Mouse (Mus musculus): ENCODE data around the gene Tcl1b3.

The Tcl1b3 gene

GRCm38 (mm10) chr12:105234362-105234761, 43.5 kb downstream of the Tcl1b3 start:
- no peak for DNase-seq (ENCODE audit: low spot score in 2 of 2)

GRCm38 (mm10) chr12:105235091-105235490, 44.2 kb downstream of the Tcl1b3 start:
- DNase-seq (ENCODE audit: low spot score in 2 of 2): no peak

GRCm38 (mm10) chr12:105239060-105239459, 48.2 kb downstream of the Tcl1b3 start:
- no peak for DNase-seq (ENCODE audit: low spot score in 2 of 2)

Measured in urinary bladder, postnatal 4 days (tissue).